Mouse (Mus musculus) erythroblast, embryonic 14.5 days (primary cell): Measurements from ENCODE around the gene Gm10226.

Source experiments
- GATA1 ChIP-seq: IDR thresholded peaks from 2 replicates; pipeline ENCODE4 v1.6.1; 2012; ENCODE audit warnings: low read length, inconsistent platforms, mixed read lengths
- TAL1 ChIP-seq: IDR thresholded peaks from 3 replicates; pipeline ENCODE4 v1.6.1; 2012; ENCODE audit warnings: low read length, inconsistent platforms, mixed read lengths

DNA sequence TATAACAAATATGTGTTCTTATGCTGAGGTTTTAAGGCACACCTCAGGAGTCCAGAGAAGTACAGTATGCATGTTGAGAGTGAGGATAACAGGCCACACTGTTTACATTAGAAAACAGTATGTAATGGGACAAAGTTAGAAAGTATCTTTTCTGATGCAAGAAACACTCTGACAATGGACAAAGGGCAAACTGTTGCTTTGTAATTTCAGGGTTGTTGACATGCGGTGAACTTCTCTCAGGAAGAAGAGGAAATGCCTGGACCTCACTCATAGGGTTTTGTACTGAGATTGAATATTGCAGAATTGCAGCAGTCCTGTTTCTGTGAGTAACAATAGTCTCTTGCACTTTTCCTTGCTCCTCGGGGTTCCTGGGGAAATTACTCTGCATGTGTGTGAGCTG lies 16.7 kb downstream of the Gm10226 start:
- no peak for TF ChIP-seq GATA1
- no peak for TF ChIP-seq TAL1
